Mouse (Mus musculus) c-Kit-positive CD71-negative TER-119-negative erythroid progenitor cells, embryonic 14.5 days (primary cell): ENCODE results near the gene Ptprh.

Experiments
- DNase-seq: peaks from one replicate; pipeline ENCODE4 v3.0.0-alpha.2; 2013; ENCODE audit warnings: low read depth

Ptprh gene

DNA sequence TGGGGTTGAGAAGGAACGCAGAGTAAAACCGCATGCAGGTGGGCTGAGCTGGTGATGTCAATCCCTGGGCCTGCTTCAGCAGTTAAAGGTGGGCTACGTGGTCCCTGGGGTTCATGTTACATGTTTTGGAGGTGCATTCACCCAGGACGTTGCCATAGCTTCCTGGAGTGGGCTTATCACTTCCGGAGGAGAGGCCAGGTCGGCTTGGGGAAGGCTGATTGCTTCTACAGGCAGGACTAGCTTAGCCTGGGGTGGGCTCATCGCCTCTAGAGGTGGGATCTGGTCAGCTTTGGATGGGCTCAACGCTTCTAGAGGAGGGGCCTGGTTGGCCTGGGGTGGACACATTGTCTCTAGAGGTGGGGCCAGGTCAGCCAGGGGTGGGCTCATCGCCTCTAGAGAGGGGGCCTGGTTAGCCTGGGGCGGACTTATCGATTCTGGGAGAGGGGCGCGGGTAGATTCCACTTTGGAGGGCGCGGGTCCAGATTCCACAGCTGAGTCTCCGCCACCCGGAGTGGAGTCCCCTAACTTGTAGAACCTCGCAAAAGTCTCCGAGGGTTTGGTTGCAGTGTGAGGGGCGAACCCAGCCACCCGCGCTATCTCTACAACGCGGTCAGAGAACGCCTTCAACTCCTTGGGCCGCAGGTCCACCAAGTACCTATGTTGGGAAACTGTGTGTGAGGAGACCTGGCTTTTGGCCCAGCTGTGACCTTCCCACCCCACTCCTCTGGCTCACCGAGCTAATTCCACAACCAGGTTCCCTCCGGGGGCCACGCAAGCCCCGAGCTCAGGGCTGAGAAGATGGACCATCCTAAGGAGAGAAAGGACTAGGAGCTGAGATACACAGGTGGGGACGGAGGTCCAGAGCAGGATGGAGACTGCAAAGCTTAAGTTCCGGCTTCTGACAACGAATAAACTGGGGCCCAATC, 80.4 kb downstream of the Ptprh start:
- DNase-seq, result no peak

- DNase-seq, result no peak
Measured at GRCm38 (mm10) chr7:4522292-4522691, 81.5 kb downstream of the Ptprh start.

GRCm38 (mm10) chr7:4521231-4522003, 82.4 kb downstream of the Ptprh start:
- no peak for DNase-seq

DNA sequence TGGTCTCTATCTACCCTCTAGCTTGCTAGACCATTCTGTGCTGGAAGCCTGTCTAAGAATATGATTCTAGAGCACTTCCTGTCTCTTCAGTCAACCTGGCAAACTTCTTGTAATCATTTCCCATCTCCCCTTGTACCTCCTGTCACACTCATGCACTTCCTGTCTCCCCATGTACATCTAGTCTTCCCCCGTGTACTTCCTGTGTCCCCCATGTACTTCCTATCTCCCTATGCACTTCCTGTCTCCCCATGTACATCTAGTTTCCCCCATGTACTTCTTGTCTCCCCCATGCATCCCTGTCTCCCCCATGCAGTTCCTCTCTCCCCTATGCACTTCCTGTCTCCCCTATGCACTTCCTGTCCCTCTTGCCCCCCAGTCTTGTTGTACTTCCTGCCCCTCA, 85.4 kb downstream of the Ptprh start:
- DNase-seq, result no peak

DNA sequence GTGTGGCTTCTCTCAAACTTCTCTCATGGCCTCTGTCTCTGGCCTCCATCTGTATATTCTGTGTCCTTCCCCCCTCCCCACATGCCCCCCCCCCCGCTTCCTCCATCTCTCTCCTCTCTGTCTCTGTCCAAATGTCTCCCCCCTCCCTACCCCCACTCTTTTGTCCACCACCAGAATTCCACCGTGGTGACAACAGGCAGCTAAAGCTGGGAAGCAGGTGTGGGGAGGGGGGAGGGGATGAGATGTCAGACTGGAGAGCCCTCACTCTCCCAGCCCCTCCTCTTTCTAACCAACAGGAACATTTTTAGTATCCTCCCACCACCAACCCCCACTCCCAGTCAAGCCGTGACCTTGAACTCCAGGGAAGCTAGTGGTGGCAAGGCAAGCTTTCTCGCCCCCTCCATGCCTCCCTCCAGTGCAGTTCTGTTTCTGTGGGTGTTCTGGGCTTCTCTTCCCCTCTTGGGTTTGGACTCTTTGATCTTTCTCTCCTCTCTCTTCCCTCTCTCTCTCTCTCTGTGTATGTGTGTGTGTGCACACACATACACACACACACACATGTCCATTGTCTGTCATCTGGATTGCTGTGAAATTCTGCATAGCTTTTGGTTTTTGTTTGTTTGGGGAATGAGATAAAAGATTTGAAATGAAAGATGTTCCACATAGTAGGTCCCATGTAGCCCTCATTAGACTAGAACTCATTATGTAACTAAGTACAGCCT, 87.3 kb downstream of the Ptprh start, which contains the start of gene Tnnt1:
TSS of gene Tnnt1 (minus strand) at position 51 of the 719 bp plus-strand sequence.
- DNase-seq, result no peak

GRCm38 (mm10) chr7:4515853-4516252, 88.0 kb downstream of the Ptprh start:
- no peak for DNase-seq

- no peak for DNase-seq
Measured at GRCm38 (mm10) chr7:4513829-4514712, 89.8 kb downstream of the Ptprh start.

- no peak for DNase-seq
Measured at GRCm38 (mm10) chr7:4513236-4513635, 90.6 kb downstream of the Ptprh start.

DNA sequence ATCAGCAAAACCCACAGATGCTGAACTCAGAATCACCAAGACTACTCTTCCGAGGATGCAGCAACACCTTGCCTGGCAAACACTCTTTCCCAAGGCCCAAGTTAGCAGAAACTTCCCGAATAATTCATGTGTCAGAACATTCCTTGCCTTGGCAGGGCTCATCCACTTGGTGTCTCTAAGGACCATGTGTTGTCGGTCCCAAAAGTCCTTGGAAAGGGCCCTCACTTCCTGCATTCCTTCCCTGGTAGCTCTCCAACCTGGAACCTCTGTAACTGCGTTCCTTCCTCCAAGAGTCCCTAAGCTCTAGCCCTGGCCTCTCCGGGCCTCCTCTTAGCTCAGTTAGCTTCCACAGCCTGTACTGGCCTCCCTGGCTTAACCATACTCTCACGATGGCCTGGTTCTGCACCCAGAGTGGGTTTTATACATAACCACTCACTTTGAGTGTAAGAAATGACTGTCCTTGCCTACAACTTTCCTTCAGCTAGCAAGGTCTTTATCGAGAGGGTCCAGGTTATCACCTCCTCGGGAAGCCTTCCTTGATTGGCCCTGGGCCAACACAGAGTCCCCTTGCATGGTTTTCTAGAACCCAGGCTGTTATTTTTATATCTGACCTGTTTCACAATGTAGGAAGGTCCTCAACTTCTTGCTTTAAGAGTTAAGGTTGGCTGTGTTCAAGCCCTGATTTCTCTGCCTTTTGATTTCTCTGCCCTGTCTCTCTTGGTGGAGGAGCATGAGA, 92.2 kb downstream of the Ptprh start:
- no peak for DNase-seq

- no peak for DNase-seq
Measured at GRCm38 (mm10) chr7:4509863-4510608, 93.8 kb downstream of the Ptprh start.

DNA sequence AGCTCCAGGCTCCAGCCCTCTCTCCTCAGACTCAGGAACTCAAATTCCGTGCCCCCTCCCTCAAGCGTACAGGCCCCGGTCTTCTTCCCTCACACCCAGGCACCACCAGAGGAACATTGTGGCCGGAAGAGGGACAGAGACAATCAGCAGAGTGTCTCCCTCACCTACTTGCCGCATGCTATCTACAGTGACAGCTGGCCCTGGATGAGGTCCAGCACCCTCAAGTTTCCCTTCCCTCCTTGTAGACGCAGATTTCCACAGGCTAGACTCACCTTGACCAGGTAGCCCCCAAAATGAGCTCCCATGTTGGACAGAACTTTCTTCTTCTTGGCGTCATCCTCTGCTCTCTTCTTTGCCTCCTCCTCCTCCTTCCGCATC, 95.1 kb downstream of the Ptprh start:
- no peak for DNase-seq

- DNase-seq, result no peak
Measured at GRCm38 (mm10) chr7:4508062-4508738, 95.6 kb downstream of the Ptprh start.

DNA sequence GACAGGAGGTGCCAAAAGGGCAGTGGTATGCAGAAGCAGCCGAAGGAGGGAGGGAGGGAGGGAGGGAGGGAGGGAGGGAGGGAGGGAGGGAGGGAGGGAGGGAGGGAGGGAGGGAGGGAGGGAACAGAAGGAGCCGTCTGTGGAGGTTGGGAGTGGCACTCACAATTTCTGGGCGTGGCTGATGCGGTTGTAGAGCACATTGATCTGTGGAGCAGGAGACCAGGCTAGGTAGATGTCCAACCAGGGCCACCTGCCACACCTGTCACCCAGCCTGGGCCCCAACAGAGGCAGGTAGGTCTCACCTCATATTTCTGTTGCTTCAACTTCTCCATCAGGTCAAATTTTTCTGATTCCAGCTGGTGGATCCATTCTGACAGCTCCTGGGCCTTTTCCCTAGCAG, 96.6 kb downstream of the Ptprh start:
- DNase-seq, result no peak

GRCm38 (mm10) chr7:4504646-4505435, 99.0 kb downstream of the Ptprh start:
- no peak for DNase-seq

- no peak for DNase-seq
Measured at GRCm38 (mm10) chr7:4503858-4504257, 100.0 kb downstream of the Ptprh start.

DNA sequence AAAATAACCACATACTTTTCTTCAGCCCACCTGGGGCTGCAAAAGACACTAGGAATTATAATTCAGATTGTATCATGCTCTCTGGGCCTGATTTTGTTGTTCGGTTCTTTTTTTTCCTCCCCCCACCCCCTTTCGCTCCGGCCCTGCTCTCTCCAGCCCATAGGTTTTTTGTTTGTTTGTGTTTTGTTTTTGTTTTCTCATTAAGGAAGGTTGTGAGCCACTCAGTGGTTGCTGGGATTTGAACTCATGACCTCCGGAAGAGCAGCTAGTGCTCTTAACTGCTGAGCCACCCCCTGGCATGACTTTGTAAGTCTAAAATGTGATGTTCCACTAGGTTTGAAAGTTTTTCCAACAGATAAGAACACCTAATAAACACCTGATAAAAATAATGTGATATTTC, 100.7 kb downstream of the Ptprh start:
- no peak for DNase-seq

DNA sequence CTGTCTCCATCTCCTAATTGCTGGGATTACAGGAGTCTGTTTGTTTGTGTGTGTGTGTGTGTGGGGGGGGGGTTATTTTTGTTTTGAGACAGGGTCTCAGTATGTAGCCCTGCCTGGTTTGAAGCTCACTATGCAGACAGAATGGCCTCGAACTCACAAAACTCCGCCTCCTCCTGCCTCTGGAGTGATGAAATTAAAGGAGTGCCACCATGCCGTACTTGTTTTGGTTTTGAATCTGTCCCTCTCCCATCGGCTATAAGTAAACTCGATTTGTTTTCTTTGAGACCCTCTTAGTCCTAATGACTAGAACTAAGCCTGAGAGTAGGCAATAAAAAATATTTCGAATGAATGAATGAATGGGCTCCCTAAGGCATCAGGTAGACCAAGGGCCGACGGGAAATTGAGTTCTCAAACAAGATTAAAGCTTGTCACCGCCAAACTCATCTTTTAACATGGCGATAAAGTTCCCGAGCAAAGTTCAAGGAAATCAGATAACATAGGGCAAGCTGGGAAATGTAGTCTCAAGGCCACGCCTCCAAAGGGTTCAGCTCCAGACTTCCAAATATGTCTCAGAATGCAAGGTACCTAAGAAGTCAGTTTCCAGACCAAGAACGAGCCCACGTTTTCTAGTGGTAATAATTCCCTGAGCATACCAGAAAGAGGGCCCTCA, 101.3 kb downstream of the Ptprh start:
- no peak for DNase-seq
